Mouse (Mus musculus): Measurements from ENCODE around the gene Vmn1r191. TPM values are rescaled to one million over a fixed set of nuclear protein-coding genes. Genes with fewer than 3 reads are reported as not detected.
"Not testable (repeated sequence)": the region's sequence is repeated elsewhere in the genome, so short reads cannot be mapped to it uniquely, and the experiment has no call there.

Vmn1r191 gene
- total and polyA plus RNA-seq, 2 experiments from 2014 or later = not detected

DNA sequence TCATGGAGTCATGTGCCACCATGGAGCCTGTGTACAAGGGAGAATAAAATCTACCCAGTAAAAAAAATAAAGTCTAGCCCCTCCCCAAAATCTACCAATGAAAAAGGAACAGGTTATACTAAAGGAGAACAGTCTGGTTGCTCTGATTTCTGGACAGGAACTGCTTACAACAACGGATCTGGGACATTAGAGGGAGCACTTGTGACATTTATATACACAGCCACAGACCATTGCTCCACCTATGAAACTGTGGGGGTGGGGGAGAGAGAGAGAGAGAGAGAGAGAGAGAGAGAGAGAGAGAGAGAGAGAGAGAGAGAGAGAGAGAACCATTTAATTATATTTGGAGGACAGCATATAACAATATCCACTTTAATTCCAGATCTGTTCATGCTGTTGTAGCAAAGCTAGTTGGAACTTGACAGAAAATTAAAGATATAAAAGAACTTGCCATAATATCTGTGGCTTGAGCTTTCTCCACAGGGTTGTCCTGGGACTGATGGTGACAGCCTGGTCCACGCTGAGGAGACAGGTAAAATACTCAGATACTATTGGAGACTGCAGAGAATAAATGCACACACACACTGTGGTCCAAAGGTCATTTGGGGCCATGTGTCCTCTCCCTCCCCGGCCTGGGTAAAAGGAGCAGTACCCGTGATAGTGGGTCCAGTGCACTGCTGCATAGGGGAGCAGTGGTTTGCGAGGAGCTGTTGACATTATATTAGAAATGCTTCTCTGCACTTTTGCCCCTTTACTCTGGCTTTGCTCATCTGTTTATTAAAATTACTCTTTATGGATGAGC is 47.1 kb downstream of the Vmn1r191 start:
- 71% methylated on average over 5 of the region's 5 CpGs for WGBS
- DNase-seq (ENCODE audit: low spot score) (peak; percentile 5), ATAC-seq (peak; percentile 68; the same call in 1 of the 2 replicates)

More for the DNA sequence above, 47.1 kb downstream of the Vmn1r191 start:
- H3K9ac ChIP-seq (replicated peaks; ENCODE audit: low read length); H3K9me3 ChIP-seq (ENCODE audit: low read length); H3K4me1 ChIP-seq (ENCODE audit: insufficient read depth, low read length); H3K27ac ChIP-seq; H3K4me2 ChIP-seq (ENCODE audit: low read depth, low read length); H3K4me3 ChIP-seq (ENCODE audit: low read length); H3K27me3 ChIP-seq (ENCODE audit: insufficient read depth, low read length); H3K36me3 ChIP-seq (ENCODE audit: insufficient read depth, low read length): not testable (repeated sequence)
- TF ChIP-seq CTCF (IDR thresholded peaks at IDR 0.05; ENCODE audit: low read depth) = peak; percentile 24

Small RNA genes lying within 50 kb of the gene (microRNA-seq; reads per million reads assigned to microRNA genes)
- gene Gm23282 (0 reads per million in 2 experiments), gene Gm25084 (0 reads per million in 2 experiments)

Other genes starting within 250 kb of the Vmn1r191 start
- gene Zfp184, start 238.9 kb downstream of the Vmn1r191 start, total RNA-seq (2014; rRNA removed) = 9.3 and 13.5 TPM in 2 replicates
- gene Zfp184, start 238.9 kb downstream of the Vmn1r191 start, polyA plus RNA-seq (2015; fragmentation: Nextera tagmentation; extraction: Ambion mirVana) = 7.8 and 9.6 TPM in 2 replicates
- not detected in 2 replicates for gene Pom121l2, start 202.8 kb downstream of the Vmn1r191 start, total RNA-seq (2014; rRNA removed)
- not detected in 2 replicates for gene Pom121l2, start 202.8 kb downstream of the Vmn1r191 start, polyA plus RNA-seq (2015; fragmentation: Nextera tagmentation; extraction: Ambion mirVana)
- not detected in 2 replicates for gene Prss16, start 174.2 kb downstream of the Vmn1r191 start, total RNA-seq (2014; rRNA removed)
- gene Prss16, start 174.2 kb downstream of the Vmn1r191 start, polyA plus RNA-seq (2015; fragmentation: Nextera tagmentation; extraction: Ambion mirVana) = not detected in 2 replicates
- 67.7 and 136 TPM in 2 replicates for gene Hist1h2ah, start 148.4 kb downstream of the Vmn1r191 start, total RNA-seq (2014; rRNA removed)
- gene Hist1h2ah, start 148.4 kb downstream of the Vmn1r191 start, polyA plus RNA-seq (2015; fragmentation: Nextera tagmentation; extraction: Ambion mirVana) = 2.2 and 10.5 TPM in 2 replicates
- gene Hist1h2bk, start 148.1 kb downstream of the Vmn1r191 start, total RNA-seq (2014; rRNA removed) = 468 and 587 TPM in 2 replicates
- 0.84 and 1.2 TPM in 2 replicates for gene Hist1h2bk, start 148.1 kb downstream of the Vmn1r191 start, polyA plus RNA-seq (2015; fragmentation: Nextera tagmentation; extraction: Ambion mirVana)
- 20.6 and 39.3 TPM in 2 replicates for gene Hist1h4i, start 142.6 kb downstream of the Vmn1r191 start, total RNA-seq (2014; rRNA removed)
- gene Hist1h4i, start 142.6 kb downstream of the Vmn1r191 start, polyA plus RNA-seq (2015; fragmentation: Nextera tagmentation; extraction: Ambion mirVana) = 5.1 and 5.5 TPM in 2 replicates
- gene Hist1h2ag, start 141.0 kb downstream of the Vmn1r191 start, total RNA-seq (2014; rRNA removed) = 477 and 856 TPM in 2 replicates
- gene Hist1h2ag, start 141.0 kb downstream of the Vmn1r191 start, polyA plus RNA-seq (2015; fragmentation: Nextera tagmentation; extraction: Ambion mirVana) = 13.5 and 16.6 TPM in 2 replicates
- 777 and 1,409 TPM in 2 replicates for gene Hist1h2bj, start 140.8 kb downstream of the Vmn1r191 start, total RNA-seq (2014; rRNA removed)
- 4.2 and 6.8 TPM in 2 replicates for gene Hist1h2bj, start 140.8 kb downstream of the Vmn1r191 start, polyA plus RNA-seq (2015; fragmentation: Nextera tagmentation; extraction: Ambion mirVana)
- not detected in 2 replicates for gene Vmn1r188, start 99.5 kb downstream of the Vmn1r191 start, total RNA-seq (2014; rRNA removed)
- gene Vmn1r188, start 99.5 kb downstream of the Vmn1r191 start, polyA plus RNA-seq (2015; fragmentation: Nextera tagmentation; extraction: Ambion mirVana) = not detected in 2 replicates
- not detected in 2 replicates for gene Vmn1r189, start 78.1 kb downstream of the Vmn1r191 start, total RNA-seq (2014; rRNA removed)
- gene Vmn1r189, start 78.1 kb downstream of the Vmn1r191 start, polyA plus RNA-seq (2015; fragmentation: Nextera tagmentation; extraction: Ambion mirVana) = not detected in 2 replicates
- not detected in 2 replicates for gene Vmn1r192, start 7.2 kb upstream of the Vmn1r191 start, total RNA-seq (2014; rRNA removed)
- gene Vmn1r192, start 7.2 kb upstream of the Vmn1r191 start, polyA plus RNA-seq (2015; fragmentation: Nextera tagmentation; extraction: Ambion mirVana) = not detected in 2 replicates
- gene Vmn1r193, start 39.2 kb upstream of the Vmn1r191 start, total RNA-seq (2014; rRNA removed) = not detected in 2 replicates
- gene Vmn1r193, start 39.2 kb upstream of the Vmn1r191 start, polyA plus RNA-seq (2015; fragmentation: Nextera tagmentation; extraction: Ambion mirVana) = not detected in 2 replicates
- gene Vmn1r194, start 60.2 kb upstream of the Vmn1r191 start, total RNA-seq (2014; rRNA removed) = not detected in 2 replicates
- gene Vmn1r194, start 60.2 kb upstream of the Vmn1r191 start, polyA plus RNA-seq (2015; fragmentation: Nextera tagmentation; extraction: Ambion mirVana) = not detected in 2 replicates
- not detected in 2 replicates for gene Vmn1r195, start 86.6 kb upstream of the Vmn1r191 start, total RNA-seq (2014; rRNA removed)
- gene Vmn1r195, start 86.6 kb upstream of the Vmn1r191 start, polyA plus RNA-seq (2015; fragmentation: Nextera tagmentation; extraction: Ambion mirVana) = not detected in 2 replicates
- gene Vmn1r196, start 106.0 kb upstream of the Vmn1r191 start, total RNA-seq (2014; rRNA removed) = not detected in 2 replicates
- not detected in 2 replicates for gene Vmn1r196, start 106.0 kb upstream of the Vmn1r191 start, polyA plus RNA-seq (2015; fragmentation: Nextera tagmentation; extraction: Ambion mirVana)
- not detected in 2 replicates for gene Vmn1r197, start 140.6 kb upstream of the Vmn1r191 start, total RNA-seq (2014; rRNA removed)
- gene Vmn1r197, start 140.6 kb upstream of the Vmn1r191 start, polyA plus RNA-seq (2015; fragmentation: Nextera tagmentation; extraction: Ambion mirVana) = not detected in 2 replicates
- not detected in 2 replicates for gene Vmn1r198, start 166.4 kb upstream of the Vmn1r191 start, total RNA-seq (2014; rRNA removed)
- not detected in 2 replicates for gene Vmn1r198, start 166.4 kb upstream of the Vmn1r191 start, polyA plus RNA-seq (2015; fragmentation: Nextera tagmentation; extraction: Ambion mirVana)
- gene Vmn1r199, start 195.8 kb upstream of the Vmn1r191 start, total RNA-seq (2014; rRNA removed) = not detected in 2 replicates
- gene Vmn1r199, start 195.8 kb upstream of the Vmn1r191 start, polyA plus RNA-seq (2015; fragmentation: Nextera tagmentation; extraction: Ambion mirVana) = not detected in 2 replicates
- gene Vmn1r200, start 206.4 kb upstream of the Vmn1r191 start, total RNA-seq (2014; rRNA removed) = not detected in 2 replicates
- gene Vmn1r200, start 206.4 kb upstream of the Vmn1r191 start, polyA plus RNA-seq (2015; fragmentation: Nextera tagmentation; extraction: Ambion mirVana) = not detected in 2 replicates

All from hindbrain, postnatal 0 days (tissue).